Mouse (Mus musculus) forebrain, embryonic 12.5 days (tissue): ENCODE data around the gene Tex52. TPM values are rescaled to one million over a fixed set of nuclear protein-coding genes. Genes with fewer than 3 reads are reported as not detected.

Experiments used
- ATAC-seq: fragments of 200-750 bp; cut with Nextera tagmentation; 2 replicates; pipeline ENCODE4 v1.8.0; 2017; ENCODE audit warnings: moderate TSS enrichment; ENCODE audit not compliant: low FRiP score
- H3K27ac ChIP-seq: fragments of 300-500 bp; sonication (generic); 2 replicates; pipeline ENCODE4 v1.5.1; 2016; ENCODE audit warnings: mild to moderate bottlenecking
- H3K27me3 ChIP-seq: fragments of 300-500 bp; sonication (generic); 2 replicates; pipeline ENCODE4 v1.6.1; 2016; ENCODE audit warnings: mild to moderate bottlenecking
- H3K36me3 ChIP-seq: fragments of 300-500 bp; sonication (generic); replicated peaks from 2 replicates; pipeline ENCODE4 v1.6.1; 2016; ENCODE audit warnings: mild to moderate bottlenecking
- H3K4me1 ChIP-seq: fragments of 300-500 bp; sonication (generic); 2 replicates; pipeline ENCODE4 v1.6.1; 2016
- H3K4me2 ChIP-seq: fragments of 300-500 bp; sonication (generic); 2 replicates; pipeline ENCODE4 v1.6.1; 2016; ENCODE audit warnings: mild to moderate bottlenecking, moderate library complexity
- H3K4me3 ChIP-seq: fragments of 300-500 bp; sonication (generic); replicated peaks from 2 replicates; pipeline ENCODE4 v1.5.1; 2016; ENCODE audit warnings: mild to moderate bottlenecking
- H3K9ac ChIP-seq: fragments of 300-500 bp; sonication (generic); 2 replicates; pipeline ENCODE4 v1.6.1; 2016; ENCODE audit warnings: mild to moderate bottlenecking
- H3K9me3 ChIP-seq: fragments of 300-500 bp; sonication (generic); 2 replicates; pipeline ENCODE4 v1.6.1; 2016
- WGBS: fragments of 180-500 bp; shearing (Covaris S2); methylation state at CpG from one replicate; pipeline ENCODE4 v1.1.7; 2016; 5-methylcytosine and 5-hydroxymethylcytosine counted together
- polyA plus RNA-seq: library from polyadenylated mRNA; unstranded; fragments of >200 nt; fragmentation: Nextera tagmentation; extraction: Ambion mirVana; gene quantifications from 2 replicates; pipeline ENCODE4 v1.2.1, GENCODE M21; 2016

Gene Tex52
- polyA plus RNA-seq: 0.88 and 1.0 TPM in 2 replicates

GRCm38 (mm10) chr6:128375192-128375591, at the start of gene Tex52, which contains the start of gene Gm44596:
Gene Tex52 (plus strand): TSS chr6:128375456.
Gene Gm44596 (plus strand): TSS chr6:128375503.
- ATAC-seq: peak; percentile 83; the same call in 1 of the 2 replicates
- H3K4me3 ChIP-seq: no peak within 1 kb of the TSS
- peaks cover 16% of the 10 kb centered on the region for H3K4me1 ChIP-seq
- WGBS: 8% methylated on average over 6 of the region's 6 CpGs
- no peak within 1 kb of the TSS for H3K27ac ChIP-seq
- H3K9me3 ChIP-seq: no peaks in the 10 kb centered on the region
- H3K4me2 ChIP-seq: no peak within 1 kb of the TSS
- H3K27me3 ChIP-seq: no peaks in the 10 kb centered on the region
- 0 out of 2 replicates have a peak within 1 kb of the TSS, but pooled peaks have one; percentile 7 for H3K9ac ChIP-seq
- peaks cover 62% of the 10 kb centered on the region for H3K36me3 ChIP-seq

GRCm38 (mm10) chr6:128334397-128335124, 40.7 kb upstream of the Tex52 start:
- WGBS: 21% methylated on average over 12 of the region's 12 CpGs
- Histone ChIP-seq H3K4me2 (no peak overlapping the region), H3K36me3 (peaks cover 58% of the 10 kb centered on the region), H3K27me3 (no peaks in the 10 kb centered on the region), H3K4me3 (no peak overlapping the region), H3K27ac (no peak overlapping the region), H3K4me1 (peaks cover 17% of the 10 kb centered on the region), H3K9ac (no peak overlapping the region), H3K9me3 (peaks cover 9% of the 10 kb centered on the region; the same call in 1 of the 2 replicates)
- peak; percentile 87 for ATAC-seq

- H3K4me2 ChIP-seq: no peak overlapping the region
- H3K9ac ChIP-seq: no peak overlapping the region
- no peak overlapping the region for H3K27ac ChIP-seq
- H3K27me3 ChIP-seq: no peaks in the 10 kb centered on the region
- peaks cover 17% of the 10 kb centered on the region for H3K4me1 ChIP-seq
- WGBS: 77% methylated on average over 7 of the region's 7 CpGs
- no peak for ATAC-seq
- no peaks in the 10 kb centered on the region for H3K9me3 ChIP-seq
- H3K4me3 ChIP-seq: no peak overlapping the region
- peaks cover 44% of the 10 kb centered on the region for H3K36me3 ChIP-seq
Measured at GRCm38 (mm10) chr6:128337467-128337866, 37.8 kb upstream of the Tex52 start.

- WGBS: 57% methylated on average over 5 of the region's 5 CpGs
- H3K27me3 ChIP-seq: no peaks in the 10 kb centered on the region
- no peak overlapping the region for H3K4me3 ChIP-seq
- H3K27ac ChIP-seq: no peak overlapping the region
- peaks cover 35% of the 10 kb centered on the region for H3K36me3 ChIP-seq
- H3K4me1 ChIP-seq: peaks cover 17% of the 10 kb centered on the region
- H3K9me3 ChIP-seq: no peaks in the 10 kb centered on the region
- no peak overlapping the region for H3K9ac ChIP-seq
- no peak for ATAC-seq
- no peak overlapping the region for H3K4me2 ChIP-seq
Measured at GRCm38 (mm10) chr6:128338876-128339275, 36.4 kb upstream of the Tex52 start.

GRCm38 (mm10) chr6:128341956-128342723, 33.1 kb upstream of the Tex52 start:
- Histone ChIP-seq H3K4me2 (no peak overlapping the region), H3K36me3 (peaks cover 13% of the 10 kb centered on the region; the same call in 1 of the 2 replicates), H3K27me3 (no peaks in the 10 kb centered on the region), H3K4me3 (no peak overlapping the region), H3K9me3 (no peaks in the 10 kb centered on the region), H3K4me1 (peaks cover 10% of the 10 kb centered on the region), H3K27ac (no peak overlapping the region), H3K9ac (no peak overlapping the region)
- WGBS: 95% methylated on average over 11 of the region's 11 CpGs
- no peak for ATAC-seq

- 91% methylated on average over 10 of the region's 10 CpGs for WGBS
- H3K27me3 ChIP-seq: no peaks in the 10 kb centered on the region
- no peak for ATAC-seq
Measured at GRCm38 (mm10) chr6:128345623-128346022, 29.6 kb upstream of the Tex52 start.

GRCm38 (mm10) chr6:128346782-128347181, 28.5 kb upstream of the Tex52 start:
- Histone ChIP-seq H3K9me3 (no peaks in the 10 kb centered on the region), H3K4me1 (peaks cover 6% of the 10 kb centered on the region; the same call in 1 of the 2 replicates), H3K9ac (no peak overlapping the region), H3K36me3 (peaks cover 20% of the 10 kb centered on the region), H3K27me3 (no peaks in the 10 kb centered on the region), H3K27ac (no peak overlapping the region), H3K4me3 (no peak overlapping the region), H3K4me2 (no peak overlapping the region)
- ATAC-seq: no peak
- 91% methylated on average over 6 of the region's 6 CpGs for WGBS

More at GRCm38 (mm10) chr6:128345623-128346022, 29.6 kb upstream of the Tex52 start:
- no peak overlapping the region for H3K9ac ChIP-seq
- no peak overlapping the region for H3K27ac ChIP-seq
- peaks cover 6% of the 10 kb centered on the region; the same call in 1 of the 2 replicates for H3K4me1 ChIP-seq
- no peak overlapping the region for H3K4me3 ChIP-seq
- H3K4me2 ChIP-seq: no peak overlapping the region
- peaks cover 17% of the 10 kb centered on the region for H3K36me3 ChIP-seq
- H3K9me3 ChIP-seq: no peaks in the 10 kb centered on the region

GRCm38 (mm10) chr6:128349711-128350110, 25.5 kb upstream of the Tex52 start:
- WGBS: 60% methylated on average over 7 of the region's 7 CpGs

GRCm38 (mm10) chr6:128354140-128354539, 21.1 kb upstream of the Tex52 start:
- H3K4me3 ChIP-seq: no peak overlapping the region
- peak overlapping the region; percentile 82; the same call in 1 of the 2 replicates for H3K4me2 ChIP-seq
- peaks cover 29% of the 10 kb centered on the region for H3K36me3 ChIP-seq
- no peak overlapping the region for H3K9ac ChIP-seq
- ATAC-seq: no peak
- no peaks in the 10 kb centered on the region for H3K27me3 ChIP-seq
- no peaks in the 10 kb centered on the region for H3K9me3 ChIP-seq
- 39% methylated on average over 3 of the region's 3 CpGs for WGBS
- H3K27ac ChIP-seq: no peak overlapping the region
- H3K4me1 ChIP-seq: peaks cover 25% of the 10 kb centered on the region

More at GRCm38 (mm10) chr6:128349711-128350110, 25.5 kb upstream of the Tex52 start:
- no peak overlapping the region for H3K4me2 ChIP-seq
- H3K36me3 ChIP-seq: peaks cover 8% of the 10 kb centered on the region
- H3K27me3 ChIP-seq: no peaks in the 10 kb centered on the region
- no peak overlapping the region for H3K27ac ChIP-seq
- H3K4me1 ChIP-seq: peaks cover 17% of the 10 kb centered on the region
- H3K4me3 ChIP-seq: no peak overlapping the region
- H3K9me3 ChIP-seq: no peaks in the 10 kb centered on the region
- no peak overlapping the region for H3K9ac ChIP-seq
- ATAC-seq: no peak

- under 1% methylated on average over 28 of the region's 28 CpGs for WGBS
- H3K4me2 ChIP-seq: peak overlapping the region; percentile 82
- peak overlapping the region; percentile 77 for H3K4me3 ChIP-seq
- peak; percentile 79 for ATAC-seq
- H3K27ac ChIP-seq: peak overlapping the region; percentile 86
- H3K4me1 ChIP-seq: peaks cover 29% of the 10 kb centered on the region
- H3K9ac ChIP-seq: peak overlapping the region; percentile 80
- H3K9me3 ChIP-seq: no peaks in the 10 kb centered on the region
- peaks cover 29% of the 10 kb centered on the region for H3K36me3 ChIP-seq
- no peaks in the 10 kb centered on the region for H3K27me3 ChIP-seq
Measured at GRCm38 (mm10) chr6:128355201-128355681, 20.0 kb upstream of the Tex52 start.

GRCm38 (mm10) chr6:128355726-128356416, 19.4 kb upstream of the Tex52 start, which contains the start of gene Tulp3:
Gene Tulp3 (minus strand): TSS chr6:128355851.
- Histone ChIP-seq H3K27ac (peak within 1 kb of the TSS; percentile 86), H3K27me3 (no peaks in the 10 kb centered on the region), H3K4me2 (peak within 1 kb of the TSS; percentile 82), H3K4me3 (peak within 1 kb of the TSS; percentile 77), H3K9me3 (no peaks in the 10 kb centered on the region), H3K9ac (peak within 1 kb of the TSS; percentile 80), H3K4me1 (peaks cover 35% of the 10 kb centered on the region), H3K36me3 (peaks cover 23% of the 10 kb centered on the region)
- under 1% methylated on average over 42 of the region's 42 CpGs for WGBS
- ATAC-seq: peak; percentile 99
